Mouse (Mus musculus) neural tube, embryonic 14.5 days (tissue): Measurements from ENCODE around the gene Sorbs1. TPM values are rescaled to one million over a fixed set of nuclear protein-coding genes. Genes with fewer than 3 reads are reported as not detected.

ENCODE experiments used
- ATAC-seq: fragments of 200-750 bp; cut with Nextera tagmentation; 2 replicates; pipeline ENCODE4 v1.8.0; 2017; ENCODE audit warnings: low read depth, mild to moderate bottlenecking, moderate TSS enrichment, moderate library complexity
- H3K27ac ChIP-seq: fragments of 300-500 bp; sonication (generic); 2 replicates; pipeline ENCODE4 v1.5.1; 2014; ENCODE audit warnings: low read depth, mild to moderate bottlenecking, control low read depth, low read length, moderate library complexity, mixed read lengths
- H3K27me3 ChIP-seq: fragments of 300-500 bp; sonication (generic); 2 replicates; pipeline ENCODE4 v1.6.1; 2014; ENCODE audit warnings: low read length; ENCODE audit not compliant: control insufficient read depth, insufficient read depth
- H3K36me3 ChIP-seq: fragments of 300-500 bp; sonication (generic); 2 replicates; pipeline ENCODE4 v1.6.1; 2014; ENCODE audit warnings: low read length, mixed read lengths; ENCODE audit not compliant: control insufficient read depth, insufficient read depth
- H3K4me1 ChIP-seq: fragments of 300-500 bp; sonication (generic); 2 replicates; pipeline ENCODE4 v1.6.1; 2014; ENCODE audit warnings: low read length; ENCODE audit not compliant: control insufficient read depth, insufficient read depth
- H3K4me2 ChIP-seq: fragments of 300-500 bp; sonication (generic); 2 replicates; pipeline ENCODE4 v1.6.1; 2014; ENCODE audit warnings: mild to moderate bottlenecking, low read depth, low read length, control low read depth
- H3K4me3 ChIP-seq: fragments of 300-500 bp; sonication (generic); 2 replicates; pipeline ENCODE4 v1.5.1; 2014; ENCODE audit warnings: low read depth, low read length, control low read depth, mixed read lengths
- H3K9ac ChIP-seq: fragments of 300-500 bp; sonication (generic); replicated peaks from 2 replicates; pipeline ENCODE4 v1.6.1; 2014; ENCODE audit warnings: low read depth, mild to moderate bottlenecking, control low read depth, low read length, mixed read lengths
- H3K9me3 ChIP-seq: fragments of 300-500 bp; sonication (generic); 2 replicates; pipeline ENCODE4 v1.6.1; 2016; ENCODE audit warnings: low read length; ENCODE audit not compliant: control insufficient read depth
- WGBS: fragments of 180-500 bp; shearing (Covaris S2); extraction: QIAGEN DNeasy Blood & Tissue Kit; methylation state at CpG from one replicate; pipeline ENCODE4 v1.1.7; 2014; 5-methylcytosine and 5-hydroxymethylcytosine counted together
- polyA plus RNA-seq: library from polyadenylated mRNA; unstranded; fragments of >200 nt; fragmentation: Nextera tagmentation; extraction: Ambion mirVana; gene quantifications from 2 replicates; pipeline ENCODE4 v1.2.1, GENCODE M21; 2014

The Sorbs1 gene
- polyA plus RNA-seq, 1 experiment from 2014 or later = 117 TPM

DNA sequence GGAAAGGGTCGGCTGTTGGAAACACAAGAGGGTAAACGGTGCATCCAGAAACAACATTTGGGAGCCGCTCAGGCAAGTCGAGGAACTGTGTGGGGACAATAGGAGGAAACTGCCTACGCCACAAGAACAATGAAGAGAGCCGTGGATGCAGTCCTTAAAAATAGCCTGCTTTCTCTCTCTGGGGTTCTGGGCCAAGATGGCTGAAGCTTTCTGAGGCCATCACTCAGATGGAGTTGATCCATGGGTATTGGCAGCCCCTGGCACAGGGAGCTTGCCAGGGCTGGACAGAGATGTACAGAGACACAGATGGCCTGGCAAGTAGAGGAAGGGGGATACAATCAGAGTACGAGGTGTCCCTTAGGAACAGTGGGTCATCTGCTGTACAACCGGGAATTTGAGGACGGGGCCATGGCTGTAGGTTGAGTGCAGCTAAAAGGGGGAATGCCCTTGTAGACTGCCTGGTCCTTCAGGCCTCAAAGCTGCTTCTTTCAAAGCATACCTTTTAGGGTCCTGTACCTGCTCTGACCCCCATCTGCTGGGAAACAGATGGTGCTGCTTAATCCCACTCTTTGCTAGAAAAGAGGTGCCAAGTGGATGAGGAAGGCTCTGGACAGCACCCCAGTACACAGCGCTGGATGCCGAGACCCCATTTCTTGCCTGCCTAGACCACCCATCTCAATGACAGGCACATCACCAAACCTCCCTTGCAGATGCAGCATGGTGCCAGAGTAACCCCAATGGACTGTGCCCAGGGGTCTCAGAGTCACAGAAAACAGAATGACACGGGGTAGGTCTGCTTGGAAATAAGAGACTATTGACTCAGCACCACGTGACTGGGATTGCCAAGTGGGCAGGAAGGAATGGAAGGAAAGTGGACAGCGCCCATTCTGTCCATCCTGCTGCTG, 117.6 kb downstream of the Sorbs1 start:
- Histone ChIP-seq H3K4me2 (no peak overlapping the region), H3K27ac (0 out of 2 replicates have a peak overlapping the region, but pooled peaks have one; percentile 36), H3K9ac (no peak overlapping the region), H3K9me3 (no peaks in the 10 kb centered on the region), H3K27me3 (no peaks in the 10 kb centered on the region), H3K4me3 (no peak overlapping the region), H3K36me3 (0 out of 2 replicates have a peak, but pooled peaks cover 6% of the 10 kb centered on the region), H3K4me1 (no peaks in the 10 kb centered on the region)
- ATAC-seq = no peak
- WGBS = 64% methylated on average over 14 of the region's 14 CpGs

DNA sequence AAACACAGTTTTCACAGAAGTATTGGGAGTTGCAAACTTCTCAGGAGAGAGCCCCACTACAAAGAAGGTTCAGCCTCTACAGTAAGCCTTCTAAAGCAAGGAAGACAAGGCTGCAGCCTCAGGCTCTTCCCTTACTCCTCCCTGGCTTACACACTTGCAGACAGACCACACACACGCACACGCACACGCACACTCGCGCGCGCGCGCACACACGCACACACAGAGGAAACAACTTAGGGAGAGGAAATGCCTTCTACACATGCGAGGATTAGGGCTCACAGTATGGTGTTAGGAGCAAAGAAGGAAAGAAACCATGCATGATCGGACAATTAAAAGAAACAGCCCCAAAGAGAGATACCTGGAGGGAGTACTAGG, 118.3 kb downstream of the Sorbs1 start:
- WGBS = 84% methylated on average over 12 of the region's 12 CpGs
- H3K36me3 ChIP-seq = 0 out of 2 replicates have a peak, but pooled peaks cover 6% of the 10 kb centered on the region
- H3K4me3 ChIP-seq = no peak overlapping the region
- no peak overlapping the region for H3K9ac ChIP-seq
- ATAC-seq = no peak
- H3K27me3 ChIP-seq = no peaks in the 10 kb centered on the region
- H3K9me3 ChIP-seq = no peaks in the 10 kb centered on the region
- H3K4me1 ChIP-seq = no peaks in the 10 kb centered on the region
- H3K4me2 ChIP-seq = no peak overlapping the region
- 0 out of 2 replicates have a peak overlapping the region, but pooled peaks have one; percentile 36 for H3K27ac ChIP-seq

DNA sequence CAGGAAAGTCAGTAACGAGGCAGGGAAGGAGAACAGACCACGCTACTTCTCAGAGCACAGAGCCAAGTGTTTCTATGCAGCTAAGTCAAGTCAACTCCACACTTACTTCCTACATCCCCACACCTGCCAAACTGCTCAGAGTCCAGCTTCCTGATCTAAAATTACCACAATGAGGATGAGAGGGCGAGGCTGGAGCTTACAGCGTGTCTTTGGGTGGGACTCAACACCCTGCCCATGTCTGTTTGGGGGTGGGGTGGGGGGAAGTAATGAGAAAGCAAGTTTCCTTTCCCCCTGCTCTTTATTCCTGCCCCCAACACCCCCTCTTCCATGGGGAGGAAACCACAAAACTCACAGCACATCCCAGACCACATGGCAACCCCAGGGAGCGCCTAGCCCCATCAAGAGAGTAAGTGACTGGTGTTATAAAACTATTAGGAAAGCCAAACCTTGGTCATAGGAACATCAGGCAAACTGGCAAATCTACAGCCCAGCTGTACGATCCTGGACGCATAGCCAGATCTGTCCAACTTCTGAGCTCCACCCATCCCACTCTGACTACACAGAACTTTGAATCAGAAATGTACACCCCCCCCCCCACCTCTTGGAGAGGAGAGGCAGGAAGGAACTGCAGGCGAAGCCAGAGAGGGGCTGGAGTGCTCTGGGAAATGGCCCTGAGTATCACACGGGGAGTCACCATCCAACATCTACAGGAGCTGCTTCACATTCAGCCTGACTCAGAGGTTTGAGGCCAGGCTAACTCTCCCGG, 118.8 kb downstream of the Sorbs1 start:
- H3K4me2 ChIP-seq = no peak overlapping the region
- H3K27ac ChIP-seq = no peak overlapping the region
- 67% methylated on average over 10 of the region's 10 CpGs for WGBS
- H3K9ac ChIP-seq = no peak overlapping the region
- no peaks in the 10 kb centered on the region for H3K27me3 ChIP-seq
- H3K9me3 ChIP-seq = no peaks in the 10 kb centered on the region
- ATAC-seq = no peak
- no peaks in the 10 kb centered on the region for H3K4me1 ChIP-seq
- no peak overlapping the region for H3K4me3 ChIP-seq
- 0 out of 2 replicates have a peak, but pooled peaks cover 6% of the 10 kb centered on the region for H3K36me3 ChIP-seq

DNA sequence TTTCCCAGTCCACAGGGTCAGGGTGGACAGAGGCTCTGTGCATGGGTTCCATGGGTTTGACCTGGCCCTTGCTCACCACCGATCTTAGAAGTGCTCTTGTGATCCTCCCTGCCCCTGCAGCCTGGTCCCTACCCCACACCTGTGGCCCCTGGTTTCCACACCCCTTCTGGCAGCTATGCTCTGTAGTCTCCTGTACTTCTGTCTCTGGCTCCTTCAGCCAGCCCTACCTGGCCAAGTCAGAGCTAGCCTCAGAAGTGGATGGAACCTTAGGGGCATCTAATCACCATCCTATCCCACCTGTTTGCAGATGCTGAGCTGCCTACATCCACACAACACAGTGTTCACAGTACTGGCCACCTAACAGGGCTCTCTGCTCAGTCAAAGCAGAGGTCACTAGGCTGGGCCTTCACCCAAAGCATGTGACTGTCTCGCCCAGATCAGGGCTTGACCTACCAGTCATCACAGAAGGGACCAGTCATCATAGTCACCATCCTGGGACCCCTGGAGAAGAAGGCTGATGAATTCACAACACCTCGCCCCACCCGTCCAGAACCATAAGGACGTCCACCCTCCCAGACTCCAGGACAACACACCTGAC, 120.7 kb downstream of the Sorbs1 start:
- no peak for ATAC-seq
- H3K27ac ChIP-seq = no peak overlapping the region
- H3K27me3 ChIP-seq = no peaks in the 10 kb centered on the region
- no peak overlapping the region for H3K4me3 ChIP-seq
- H3K9me3 ChIP-seq = no peaks in the 10 kb centered on the region
- no peaks in the 10 kb centered on the region for H3K4me1 ChIP-seq
- H3K4me2 ChIP-seq = no peak overlapping the region
- no peak overlapping the region for H3K9ac ChIP-seq
- 0 out of 2 replicates have a peak, but pooled peaks cover 6% of the 10 kb centered on the region for H3K36me3 ChIP-seq
- 92% methylated on average over 5 of the region's 5 CpGs for WGBS

DNA sequence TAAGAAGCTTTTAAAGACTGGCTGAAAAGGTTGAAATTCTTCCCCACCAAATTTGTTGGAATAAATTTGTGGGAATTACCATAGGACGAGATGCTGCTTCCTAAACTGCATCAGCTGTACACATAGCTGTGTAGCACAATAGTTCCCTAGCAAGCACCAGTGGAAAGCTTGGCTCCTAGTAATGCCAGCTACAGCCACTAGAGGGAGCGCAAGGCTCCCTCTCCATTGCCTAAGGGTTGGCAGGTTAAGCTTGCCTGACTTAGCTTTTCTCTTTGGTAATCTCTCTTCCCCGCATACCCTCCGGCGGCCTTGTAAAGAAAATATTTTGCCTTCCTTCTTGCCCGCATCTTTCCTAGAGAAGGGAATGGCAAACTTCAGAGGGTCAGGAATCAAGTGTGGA, 122.1 kb downstream of the Sorbs1 start:
- Histone ChIP-seq H3K9ac (no peak overlapping the region), H3K27me3 (no peaks in the 10 kb centered on the region), H3K27ac (no peak overlapping the region), H3K4me1 (no peaks in the 10 kb centered on the region), H3K36me3 (0 out of 2 replicates have a peak, but pooled peaks cover 6% of the 10 kb centered on the region), H3K9me3 (no peaks in the 10 kb centered on the region), H3K4me2 (no peak overlapping the region), H3K4me3 (no peak overlapping the region)
- ATAC-seq = peak; percentile 91
- WGBS = 24% methylated on average over 6 of the region's 6 CpGs

DNA sequence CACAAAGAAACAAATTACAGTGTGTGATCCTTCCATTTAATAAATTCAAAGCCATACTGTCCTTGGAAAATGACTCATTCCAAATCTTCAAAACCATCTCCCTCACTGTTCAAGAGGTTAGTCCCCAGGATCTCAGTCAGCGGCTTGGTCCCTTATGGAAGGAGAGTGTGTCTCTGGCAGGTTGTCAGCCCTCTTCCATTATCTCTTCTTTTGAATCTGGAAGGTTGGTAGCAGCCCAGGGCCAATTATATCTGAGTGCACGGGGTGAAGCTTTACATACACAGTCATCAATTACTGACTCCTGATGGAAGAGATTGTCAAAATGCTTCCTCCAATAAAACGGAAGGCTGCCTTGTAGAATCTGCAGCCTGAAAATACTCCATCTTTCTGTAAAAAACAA, 126.7 kb downstream of the Sorbs1 start:
- no peaks in the 10 kb centered on the region for H3K36me3 ChIP-seq
- no peak overlapping the region for H3K4me3 ChIP-seq
- WGBS = 78% methylated on average over 3 of the region's 3 CpGs
- no peak overlapping the region for H3K27ac ChIP-seq
- H3K9ac ChIP-seq = no peak overlapping the region
- no peak for ATAC-seq
- H3K27me3 ChIP-seq = no peaks in the 10 kb centered on the region
- no peaks in the 10 kb centered on the region for H3K4me1 ChIP-seq
- H3K4me2 ChIP-seq = no peak overlapping the region
- no peaks in the 10 kb centered on the region for H3K9me3 ChIP-seq

DNA sequence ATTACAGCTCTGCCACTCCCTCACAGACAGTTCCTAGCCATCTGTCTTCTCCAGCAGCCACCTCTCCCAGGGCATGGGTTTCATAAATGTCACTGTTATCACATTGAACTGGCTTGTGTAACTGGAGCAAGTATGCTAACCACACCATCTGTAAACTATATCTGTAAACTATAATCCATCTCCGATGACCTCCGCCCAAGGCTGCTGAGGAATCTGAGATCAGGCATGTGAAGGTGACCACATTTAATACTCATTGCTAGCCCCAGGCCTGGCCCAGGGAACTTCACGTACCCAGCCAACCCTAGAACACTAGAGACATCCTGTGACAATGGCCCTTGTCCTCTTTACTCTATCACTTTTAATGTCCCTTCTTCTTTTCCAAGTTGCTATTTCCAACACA, 128.2 kb downstream of the Sorbs1 start:
- H3K9ac ChIP-seq = no peak overlapping the region
- H3K36me3 ChIP-seq = 0 out of 2 replicates have a peak, but pooled peaks cover 3% of the 10 kb centered on the region
- H3K9me3 ChIP-seq = no peaks in the 10 kb centered on the region
- ATAC-seq = no peak
- H3K27ac ChIP-seq = no peak overlapping the region
- H3K27me3 ChIP-seq = no peaks in the 10 kb centered on the region
- no peaks in the 10 kb centered on the region for H3K4me1 ChIP-seq
- no peak overlapping the region for H3K4me2 ChIP-seq
- no peak overlapping the region for H3K4me3 ChIP-seq
- WGBS = 95% methylated on average over 3 of the region's 3 CpGs

DNA sequence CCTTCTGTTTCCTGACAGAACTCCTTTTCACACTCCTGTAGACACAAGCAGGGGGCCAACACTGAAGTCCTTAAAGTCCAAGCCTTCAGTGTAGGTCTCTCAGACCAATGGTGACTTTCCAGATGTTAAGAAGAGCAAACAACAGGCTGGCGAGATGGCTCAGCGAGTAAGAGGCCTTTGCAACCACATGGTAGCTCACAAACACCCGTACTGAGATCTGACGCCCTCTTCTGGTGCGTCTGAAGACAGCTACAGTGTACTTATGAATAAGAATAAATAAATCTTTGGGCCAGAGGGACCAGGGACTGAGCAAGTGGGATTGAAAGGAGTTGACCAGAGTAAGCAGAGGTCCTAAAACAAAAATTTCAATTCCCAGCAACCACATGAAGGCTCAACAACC, 129.6 kb downstream of the Sorbs1 start:
- no peak for ATAC-seq
- Histone ChIP-seq H3K4me2 (no peak overlapping the region), H3K36me3 (0 out of 2 replicates have a peak, but pooled peaks cover 3% of the 10 kb centered on the region), H3K4me1 (no peaks in the 10 kb centered on the region), H3K9me3 (no peaks in the 10 kb centered on the region), H3K9ac (no peak overlapping the region), H3K27me3 (no peaks in the 10 kb centered on the region), H3K4me3 (no peak overlapping the region), H3K27ac (no peak overlapping the region)
- 39% methylated on average over 5 of the region's 5 CpGs for WGBS
